Mouse (Mus musculus) B cell, adult 62 days (primary cell): ENCODE measurements around the gene Mier3. TPM values are rescaled to one million over a fixed set of nuclear protein-coding genes. Genes with fewer than 3 reads are reported as not detected.

Experiments used
- total RNA-seq: library from RNA; stranded (reverse); gene quantifications from 4 replicates; pipeline ENCODE4 v1.2.4, GENCODE M21; 2023

The Mier3 gene
- total RNA-seq = 37.3 to 48.7 TPM (median 41.3 TPM) in 4 replicates

DNA sequence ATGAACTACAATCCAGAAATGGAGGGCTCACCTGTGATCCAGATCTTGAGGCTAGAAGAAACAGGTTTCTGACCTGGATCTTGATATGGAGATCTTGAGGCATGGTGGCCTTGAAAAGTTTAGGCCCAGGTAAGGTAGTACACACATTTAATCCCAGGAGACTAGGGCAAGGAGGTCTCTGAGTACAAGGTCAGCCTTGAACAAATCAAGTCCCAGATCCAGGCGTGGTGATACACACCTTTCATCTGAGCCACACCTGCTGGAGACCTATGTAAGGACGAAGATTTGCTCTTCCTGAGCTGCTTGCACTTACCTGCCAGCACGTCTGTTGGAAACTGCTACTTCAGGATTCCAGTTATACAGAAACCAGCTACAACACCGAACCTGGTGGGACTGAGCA lies at the start of gene Mier3:
Gene Mier3 (plus strand): TSS at position 301 of the 400 bp plus-strand sequence.

Other genes with a start within 250 kb of the Mier3 start
- 142 to 154 TPM (median 148 TPM) in 4 replicates for gene Gpbp1, start 190.9 kb upstream of the Mier3 start, total RNA-seq
- gene Gm49496, start 131.0 kb upstream of the Mier3 start, total RNA-seq = 0.73 TPM in 1 of 4 replicates, not detected in the others
- not detected in 4 replicates for gene Gm10198, start 88.2 kb upstream of the Mier3 start, total RNA-seq
- gene Map3k1, start 128.0 kb downstream of the Mier3 start, total RNA-seq = 243 to 283 TPM (median 268 TPM) in 4 replicates